Mouse (Mus musculus) intestine, embryonic 15.5 days (tissue): ENCODE results near the gene Snap23. TPM values are rescaled to one million over a fixed set of nuclear protein-coding genes. Genes with fewer than 3 reads are reported as not detected.

Experiments used
- ATAC-seq: fragments of 200-750 bp; cut with Nextera tagmentation; 2 replicates; pipeline ENCODE4 v1.8.0; 2017; ENCODE audit warnings: moderate TSS enrichment, moderate library complexity
- H3K27ac ChIP-seq: fragments of 300-500 bp; sonication (generic); 2 replicates; pipeline ENCODE4 v1.5.1; 2015; ENCODE audit warnings: mild to moderate bottlenecking, inconsistent platforms
- H3K27me3 ChIP-seq: fragments of 300-500 bp; sonication (generic); replicated peaks from 2 replicates; pipeline ENCODE4 v1.6.1; 2015; ENCODE audit warnings: inconsistent platforms
- H3K36me3 ChIP-seq: fragments of 300-500 bp; sonication (generic); 2 replicates; pipeline ENCODE4 v1.6.1; 2015; ENCODE audit warnings: inconsistent platforms
- H3K4me1 ChIP-seq: fragments of 300-500 bp; sonication (generic); replicated peaks from 2 replicates; pipeline ENCODE4 v1.6.1; 2015; ENCODE audit warnings: inconsistent platforms
- H3K4me2 ChIP-seq: fragments of 300-500 bp; sonication (generic); replicated peaks from 2 replicates; pipeline ENCODE4 v1.6.1; 2015; ENCODE audit warnings: mild to moderate bottlenecking, inconsistent platforms
- H3K4me3 ChIP-seq: fragments of 300-500 bp; sonication (generic); replicated peaks from 2 replicates; pipeline ENCODE4 v1.5.1; 2015; ENCODE audit warnings: inconsistent platforms
- H3K9ac ChIP-seq: fragments of 300-500 bp; sonication (generic); 2 replicates; pipeline ENCODE4 v1.6.1; 2015; ENCODE audit warnings: inconsistent platforms
- H3K9me3 ChIP-seq: fragments of 300-500 bp; sonication (generic); 2 replicates; pipeline ENCODE4 v1.6.1; 2016; ENCODE audit warnings: inconsistent platforms
- WGBS: fragments of 180-500 bp; shearing (Covaris S2); methylation state at CpG from one replicate; pipeline ENCODE4 v1.1.7; 2015; 5-methylcytosine and 5-hydroxymethylcytosine counted together
- polyA plus RNA-seq: library from polyadenylated mRNA; unstranded; fragments of >200 nt; fragmentation: Nextera tagmentation; extraction: Ambion mirVana; gene quantifications from 2 replicates; pipeline ENCODE4 v1.2.1, GENCODE M21; 2015

Gene Snap23
- polyA plus RNA-seq, 1 experiment from 2014 or later, result 51.0 TPM

GRCm38 (mm10) chr2:120630655-120631054, 63.2 kb downstream of the Snap23 start:
- WGBS, result 61% methylated on average over 2 of the region's 2 CpGs
- H3K9me3 ChIP-seq, result no peaks in the 10 kb centered on the region

DNA sequence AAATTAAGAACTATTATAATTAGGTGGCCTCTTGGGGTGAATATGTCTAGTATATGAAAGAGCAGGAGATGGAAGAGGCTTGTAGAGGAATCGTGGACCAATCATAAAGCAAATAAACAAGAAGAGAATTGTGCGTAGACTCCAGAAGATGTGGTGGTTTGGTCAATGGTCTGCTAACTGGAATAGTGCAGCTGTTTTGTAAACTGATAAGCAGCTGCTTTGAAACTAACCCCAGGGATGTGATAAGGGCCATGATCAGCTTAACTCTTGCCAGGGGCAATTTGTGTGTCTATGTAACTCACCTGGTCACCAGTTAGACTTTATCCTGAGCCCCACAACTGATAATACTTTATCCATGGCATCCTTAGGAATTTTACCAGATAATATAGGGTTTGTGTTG, 64.0 kb downstream of the Snap23 start:
- Histone ChIP-seq H3K9me3 (no peaks in the 10 kb centered on the region), H3K4me2 (no peak overlapping the region), H3K36me3 (peaks cover 5% of the 10 kb centered on the region), H3K4me3 (no peak overlapping the region), H3K27ac (no peak overlapping the region), H3K4me1 (0 out of 2 replicates have a peak, but pooled peaks cover 3% of the 10 kb centered on the region), H3K9ac (no peak overlapping the region), H3K27me3 (no peaks in the 10 kb centered on the region)
- 83% methylated on average over 2 of the region's 2 CpGs for WGBS
- ATAC-seq, result no peak

More at GRCm38 (mm10) chr2:120630655-120631054, 63.2 kb downstream of the Snap23 start:
- no peak for ATAC-seq
- Histone ChIP-seq H3K4me1 (0 out of 2 replicates have a peak, but pooled peaks cover 3% of the 10 kb centered on the region), H3K4me2 (no peak overlapping the region), H3K36me3 (peaks cover 5% of the 10 kb centered on the region), H3K27ac (no peak overlapping the region), H3K4me3 (no peak overlapping the region), H3K27me3 (no peaks in the 10 kb centered on the region), H3K9ac (no peak overlapping the region)

DNA sequence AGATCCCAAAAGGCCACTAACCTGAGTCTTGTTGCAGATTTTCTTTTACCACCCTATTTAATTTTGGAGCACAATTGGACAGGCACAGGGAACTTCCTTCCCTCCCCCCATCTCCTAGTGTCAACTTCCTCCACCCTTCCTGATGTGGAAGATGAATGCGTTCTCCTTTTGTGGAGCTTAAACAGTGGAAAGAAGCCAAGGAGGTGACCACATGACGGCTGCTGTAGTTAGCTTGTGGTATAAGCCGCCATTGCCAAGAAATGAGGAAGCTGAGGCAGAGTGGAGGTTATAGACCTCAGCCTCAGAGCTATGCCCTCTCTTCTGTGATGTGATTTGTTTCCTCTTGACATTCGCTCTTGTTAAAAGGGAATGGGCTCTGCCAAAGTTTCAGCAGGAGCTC, 64.5 kb downstream of the Snap23 start:
- WGBS, result 67% methylated on average over 4 of the region's 4 CpGs
- no peak overlapping the region for H3K9ac ChIP-seq

GRCm38 (mm10) chr2:120640835-120641234, 73.4 kb downstream of the Snap23 start:
- no peaks in the 10 kb centered on the region for H3K9me3 ChIP-seq
- no peaks in the 10 kb centered on the region for H3K4me1 ChIP-seq
- 86% methylated on average over 8 of the region's 8 CpGs for WGBS
- no peak for ATAC-seq
- H3K27ac ChIP-seq, result no peak overlapping the region
- H3K4me2 ChIP-seq, result no peak overlapping the region
- H3K36me3 ChIP-seq, result no peaks in the 10 kb centered on the region
- H3K4me3 ChIP-seq, result no peak overlapping the region
- H3K27me3 ChIP-seq, result no peaks in the 10 kb centered on the region
- H3K9ac ChIP-seq, result no peak overlapping the region

More for the DNA sequence above, 64.5 kb downstream of the Snap23 start:
- Histone ChIP-seq H3K4me1 (0 out of 2 replicates have a peak, but pooled peaks cover 3% of the 10 kb centered on the region), H3K4me2 (no peak overlapping the region), H3K9me3 (no peaks in the 10 kb centered on the region), H3K27ac (no peak overlapping the region), H3K27me3 (no peaks in the 10 kb centered on the region), H3K36me3 (peaks cover 5% of the 10 kb centered on the region), H3K4me3 (no peak overlapping the region)
- no peak for ATAC-seq

- 55% methylated on average over 7 of the region's 7 CpGs for WGBS
- Histone ChIP-seq H3K36me3 (no peaks in the 10 kb centered on the region), H3K4me1 (no peaks in the 10 kb centered on the region), H3K27me3 (no peaks in the 10 kb centered on the region), H3K4me2 (no peak overlapping the region), H3K9me3 (no peaks in the 10 kb centered on the region), H3K4me3 (no peak overlapping the region), H3K27ac (no peak overlapping the region; the same call in 1 of the 2 replicates), H3K9ac (no peak overlapping the region)
- ATAC-seq, result no peak
These were observed 76.4 kb downstream of the Snap23 start for GRCm38 (mm10) chr2:120643836-120644235.

DNA sequence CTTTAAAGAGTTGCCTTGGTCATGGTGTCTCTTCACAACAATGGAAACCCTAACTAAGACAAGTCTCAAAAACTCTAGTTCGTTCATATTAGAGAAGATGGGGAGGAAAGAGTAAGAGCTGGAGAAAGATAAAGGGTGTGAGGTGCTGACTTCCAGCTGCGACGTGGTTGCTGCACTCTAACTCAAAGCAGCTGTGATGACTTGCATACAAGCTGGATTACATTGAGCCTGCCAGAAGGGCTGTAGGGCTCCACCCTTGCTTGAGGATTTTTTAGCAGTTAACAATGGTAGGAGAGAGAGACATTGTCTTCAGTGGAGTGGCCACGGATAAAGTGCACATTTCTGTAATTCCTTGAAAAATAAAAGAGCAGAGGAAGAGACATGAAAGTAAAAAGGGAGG, 79.3 kb downstream of the Snap23 start:
- H3K9me3 ChIP-seq, result no peaks in the 10 kb centered on the region
- no peak overlapping the region for H3K4me2 ChIP-seq
- no peaks in the 10 kb centered on the region for H3K4me1 ChIP-seq
- WGBS, result 80% methylated on average over 4 of the region's 4 CpGs
- ATAC-seq, result no peak
- H3K27me3 ChIP-seq, result no peaks in the 10 kb centered on the region
- no peak overlapping the region for H3K4me3 ChIP-seq
- H3K36me3 ChIP-seq, result no peaks in the 10 kb centered on the region
- H3K9ac ChIP-seq, result no peak overlapping the region
- H3K27ac ChIP-seq, result no peak overlapping the region

Other genes with a start within 250 kb of the Snap23 start
- 18.2 and 18.4 TPM in 2 replicates for gene Vps39, start 214.5 kb upstream of the Snap23 start, polyA plus RNA-seq
- 7.3 and 8.5 TPM in 2 replicates for gene Ganc, start 163.8 kb upstream of the Snap23 start, polyA plus RNA-seq
- 10.6 and 11.3 TPM in 2 replicates for gene Tmem87a, start 163.6 kb upstream of the Snap23 start, polyA plus RNA-seq
- 0.89 and 1.0 TPM in 2 replicates for gene Capn3, start 111.7 kb upstream of the Snap23 start, polyA plus RNA-seq
- 46.1 and 46.5 TPM in 2 replicates for gene Zfp106, start 3.8 kb upstream of the Snap23 start, polyA plus RNA-seq
- 21.3 and 22.3 TPM in 2 replicates for gene Haus2, start 41.7 kb downstream of the Snap23 start, polyA plus RNA-seq
- gene Lrrc57, start 41.8 kb downstream of the Snap23 start, polyA plus RNA-seq, result 20.3 and 20.5 TPM in 2 replicates
- 2.9 and 3.3 TPM in 2 replicates for gene Stard9, start 61.5 kb downstream of the Snap23 start, polyA plus RNA-seq